Mouse (Mus musculus) CH12.LX (cell line): ENCODE results near the gene Pde4d.

Source experiments
- CHD2 ChIP-seq: IDR thresholded peaks from 2 replicates; pipeline ENCODE4 v1.6.1; 2011; ENCODE audit warnings: low read length, improper control_type of control experiment
- CTCF ChIP-seq, 2 experiments: IDR thresholded peaks in 1 of 2; conservative IDR thresholded peaks in 1 of 2; 2 replicates each; pipeline ENCODE4 v1.5.1; 2011 to 2012; ENCODE audit warnings: low read depth in 2 of 2, low read length in 2 of 2, improper control_type of control experiment in 1 of 2, inconsistent platforms in 1 of 2, mild to moderate bottlenecking in 1 of 2, moderate library complexity in 1 of 2
- GABPA ChIP-seq: IDR thresholded peaks from 2 replicates; pipeline ENCODE4 v1.6.1; 2012; ENCODE audit warnings: low read depth, low read length, improper control_type of control experiment, inconsistent platforms; ENCODE audit not compliant: insufficient replicate concordance
- MAX ChIP-seq: IDR thresholded peaks from 2 replicates; pipeline ENCODE4 v1.6.1; 2011; ENCODE audit warnings: low read length, improper control_type of control experiment
- NELFE ChIP-seq: IDR thresholded peaks from 2 replicates; pipeline ENCODE4 v1.6.1; 2011; ENCODE audit warnings: low read depth, low read length, improper control_type of control experiment
- RCOR1 ChIP-seq: conservative IDR thresholded peaks from 2 replicates; pipeline ENCODE4 v1.6.1; 2012; ENCODE audit warnings: low read depth, mild to moderate bottlenecking, inconsistent platforms, low read length, improper control_type of control experiment

DNA sequence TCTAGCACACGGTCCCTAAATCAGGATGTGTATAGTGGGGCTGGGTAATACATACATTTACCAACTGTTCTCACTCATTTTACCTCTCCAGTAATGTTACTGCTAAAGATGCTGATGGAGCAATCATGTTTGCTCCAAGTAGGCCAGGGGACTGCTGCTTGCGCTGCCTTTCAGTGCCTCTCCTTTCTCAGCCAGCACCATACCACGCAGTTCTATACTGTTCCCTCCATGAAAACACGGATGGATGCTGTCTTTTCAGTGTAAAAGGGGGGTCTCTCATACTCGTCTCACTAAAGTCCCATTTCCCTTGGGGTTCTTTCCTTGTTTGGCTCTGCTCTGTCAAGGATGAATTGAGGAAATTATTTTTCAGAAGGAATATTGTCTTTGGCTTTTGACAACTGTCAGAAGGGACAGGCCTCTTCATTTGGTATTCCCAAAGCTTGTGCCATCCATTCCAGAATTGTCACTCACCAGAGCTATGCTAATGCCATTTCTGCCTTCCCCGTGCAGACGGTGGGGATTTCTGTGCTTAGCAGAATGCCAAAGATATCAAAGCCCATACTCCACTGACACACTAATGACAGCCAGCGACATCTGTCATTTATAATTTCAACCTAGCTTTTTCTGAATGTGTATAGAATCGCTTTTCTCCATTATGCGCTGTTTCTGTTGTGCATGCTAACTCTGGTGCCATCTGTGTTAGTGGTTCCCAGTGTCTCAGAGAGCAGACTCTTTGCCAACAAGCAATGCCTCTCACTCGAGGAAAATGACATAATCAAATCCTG is 1099.2 kb downstream of the Pde4d start:
- TF ChIP-seq CHD2: no peak
- TF ChIP-seq RCOR1: no peak
- no peak for TF ChIP-seq GABPA
- no peak for TF ChIP-seq MAX
- TF ChIP-seq NELFE: no peak
- TF ChIP-seq CTCF (conservative IDR thresholded peaks at IDR 0.05 in 1 of 2, IDR thresholded peaks at IDR 0.05 in 1 of 2; ENCODE audit: low read depth in 2 of 2, low read length in 2 of 2): no peak
